Mouse (Mus musculus) activated CD4-positive, CD25-positive, alpha-beta regulatory T cell, adult 4 months (primary cell): Measurements from ENCODE around the gene Ptcra. TPM values are rescaled to one million over a fixed set of nuclear protein-coding genes. Genes with fewer than 3 reads are reported as not detected.

Experiments used
- ATAC-seq: one replicate; pipeline ENCODE4 v1.8.0; 2017
- polyA plus RNA-seq, 2 experiments: library from polyadenylated mRNA; unstranded; fragments of 100-300 nt; shearing (Covaris generic); gene quantifications; one replicate each; pipeline ENCODE4 v1.2.1; 2017

Gene Ptcra
- polyA plus RNA-seq, 2 experiments from 2014 or later = not detected

DNA sequence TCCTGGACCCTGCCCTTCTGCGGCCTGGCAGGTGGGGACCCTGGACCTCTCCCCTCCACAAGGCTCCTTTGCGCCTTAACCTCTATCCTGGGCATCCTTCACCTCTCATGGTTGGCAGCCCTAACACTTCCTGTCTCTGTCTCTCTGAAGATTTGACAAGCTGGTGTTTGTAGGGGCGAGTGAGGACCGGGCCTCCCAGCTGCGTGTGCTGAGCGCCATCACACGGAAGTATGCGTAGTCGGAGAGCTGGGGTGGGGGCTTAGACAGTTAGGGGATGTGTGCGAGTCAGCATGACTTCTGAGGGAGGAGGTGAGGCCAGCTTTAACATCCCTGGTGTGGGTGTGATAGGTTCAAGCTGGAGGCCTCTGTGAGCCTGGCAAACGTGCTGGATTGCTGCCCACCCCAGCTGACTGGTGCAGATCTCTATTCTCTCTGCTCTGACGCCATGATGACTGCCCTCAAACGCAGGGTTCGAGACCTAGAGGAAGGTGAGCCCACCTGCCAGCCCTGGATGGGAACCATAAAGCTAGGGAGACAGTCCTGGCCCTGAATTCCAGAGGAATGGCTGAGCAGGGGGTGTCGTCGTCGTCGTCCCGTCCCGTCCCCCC is 38.9 kb downstream of the Ptcra start:
- ATAC-seq = no peak

DNA sequence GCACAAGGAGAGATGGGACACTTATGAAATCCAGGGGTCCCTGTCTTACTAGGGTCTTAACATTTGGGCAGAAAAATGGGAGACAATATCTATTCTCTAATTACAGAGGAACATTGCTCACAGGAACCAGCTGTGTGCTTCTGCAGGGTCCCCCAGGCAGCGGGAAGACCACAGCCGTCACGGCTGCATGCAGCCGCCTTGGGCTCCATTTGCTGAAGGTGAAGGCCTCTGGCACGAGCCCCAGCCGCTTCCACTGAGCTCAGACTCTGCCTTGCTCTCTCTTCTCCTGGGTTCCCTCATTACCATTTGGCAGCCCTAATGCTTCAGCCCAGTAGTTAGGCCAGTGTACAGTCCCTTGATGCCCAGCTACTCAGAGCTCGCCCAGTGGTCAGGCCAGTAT is 42.4 kb downstream of the Ptcra start:
- no peak for ATAC-seq

DNA sequence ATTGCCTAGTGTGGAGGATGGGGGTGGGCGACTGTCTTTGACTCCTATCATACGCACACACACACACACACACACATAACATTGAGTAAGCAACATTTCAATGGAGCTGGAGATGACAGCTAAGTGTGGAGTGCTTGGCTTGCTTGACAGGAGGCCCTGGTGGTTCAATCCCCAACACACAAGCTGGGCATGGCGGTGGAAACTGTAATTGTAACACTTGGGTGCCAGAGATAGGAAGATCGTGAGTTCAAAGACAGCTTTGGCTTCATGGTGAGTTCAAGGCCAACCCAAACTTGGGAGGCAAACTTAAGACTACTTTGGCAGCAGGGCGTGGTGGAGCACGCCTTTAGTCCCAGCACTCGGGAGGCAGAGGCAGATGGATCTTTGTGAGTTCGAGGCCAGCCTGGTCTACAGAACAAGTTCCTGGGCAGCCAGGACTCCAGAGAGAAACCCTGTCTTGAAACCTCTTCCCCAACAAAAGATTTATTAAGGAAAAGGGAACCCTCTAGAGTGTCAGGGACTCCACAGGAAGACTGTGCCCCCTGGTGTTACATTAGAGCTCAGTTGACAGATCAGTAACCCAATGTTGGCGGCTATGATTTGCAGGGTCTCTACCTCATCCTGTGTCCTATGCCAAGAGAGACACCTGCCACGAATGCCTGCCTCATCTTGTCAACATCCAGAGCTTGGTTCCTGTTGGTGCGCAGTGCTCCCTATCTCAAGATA is 48.6 kb downstream of the Ptcra start:
- ATAC-seq = no peak

DNA sequence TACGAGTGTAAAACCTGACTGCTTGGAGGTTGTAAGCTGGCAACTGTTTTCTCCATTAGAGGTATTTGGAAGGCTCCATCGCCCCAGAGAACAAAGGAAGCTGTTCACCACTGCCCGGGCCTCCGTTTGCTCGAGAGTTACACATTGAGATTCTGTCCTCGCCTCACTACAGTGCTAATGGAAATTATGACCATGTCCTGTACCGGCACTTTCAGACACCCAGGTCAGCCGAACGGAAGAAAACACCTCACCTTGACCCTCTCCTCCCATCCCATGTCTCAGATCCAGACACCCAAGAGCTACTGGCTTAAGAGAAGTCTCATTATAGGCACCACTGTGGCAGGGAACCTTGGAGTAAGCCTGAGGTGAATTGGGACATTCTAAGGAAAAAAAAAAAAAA is 49.7 kb downstream of the Ptcra start:
- ATAC-seq = no peak

DNA sequence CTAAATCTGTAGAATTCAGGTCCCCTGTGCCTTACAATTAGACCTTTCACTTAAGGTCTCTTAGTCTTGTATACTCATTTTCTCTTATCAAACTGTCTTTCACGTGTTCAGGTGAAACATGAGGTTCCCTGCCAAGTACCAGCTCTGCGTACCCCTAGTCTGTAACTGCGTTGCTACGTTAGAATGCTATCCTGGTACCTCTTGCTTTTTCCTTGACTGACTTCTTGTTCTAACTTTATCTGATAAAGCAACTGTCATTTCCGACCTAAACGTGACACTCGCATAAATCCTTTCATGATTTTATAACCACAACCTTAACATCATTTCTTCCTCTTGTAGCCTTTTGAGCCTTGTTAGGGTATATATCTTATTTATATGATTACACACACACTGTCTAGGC is 51.1 kb downstream of the Ptcra start:
- ATAC-seq = peak; percentile 15

- ATAC-seq = peak; percentile 20
These were observed 51.8 kb downstream of the Ptcra start for GRCm38 (mm10) chr17:46711612-46712271.

GRCm38 (mm10) chr17:46710959-46711597 is 52.4 kb downstream of the Ptcra start, which contains the start of gene Pex6:
Gene Pex6, plus strand, starts transcription at chr17:46711463.
- ATAC-seq = peak; percentile 82

- no peak for ATAC-seq
These were observed 57.0 kb downstream of the Ptcra start for GRCm38 (mm10) chr17:46706375-46707089.

Other genes starting within 250 kb of the Ptcra start
- 1 to 10 TPM; 2.7 to 3.5 TPM for gene Cul9, start 217.3 kb downstream of the Ptcra start, polyA plus RNA-seq
- gene Srf, start 207.5 kb downstream of the Ptcra start, polyA plus RNA-seq = 10 to 100 TPM in 1 of 2 experiments, 1 to 10 TPM in 1; 6.3 to 10.9 TPM
- under 1 TPM in 1 of 2 experiments, not detected in 1; 0.22 TPM for gene Ptk7, start 134.2 kb downstream of the Ptcra start, polyA plus RNA-seq
- gene Klc4, start 117.7 kb downstream of the Ptcra start, polyA plus RNA-seq = 10 to 100 TPM in 1 of 2 experiments, 1 to 10 TPM in 1; 5.6 to 11.2 TPM
- gene Mrpl2, start 117.5 kb downstream of the Ptcra start, polyA plus RNA-seq = 10 to 100 TPM; 67.3 to 68.4 TPM
- 1 to 10 TPM; 2.8 to 4.1 TPM for gene Cul7, start 113.4 kb downstream of the Ptcra start, polyA plus RNA-seq
- 10 to 100 TPM; 44.0 to 48.0 TPM for gene Rrp36, start 89.4 kb downstream of the Ptcra start, polyA plus RNA-seq
- 100 to 1,000 TPM; 164 to 197 TPM for gene Mea1, start 84.9 kb downstream of the Ptcra start, polyA plus RNA-seq
- 10 to 100 TPM; 22.0 to 28.7 TPM for gene Klhdc3, start 82.8 kb downstream of the Ptcra start, polyA plus RNA-seq
- 10 to 100 TPM; 21.9 to 30.2 TPM for gene Ppp2r5d, start 58.6 kb downstream of the Ptcra start, polyA plus RNA-seq
- 1 to 10 TPM; 2.9 to 4.0 TPM for gene Pex6, start 52.2 kb downstream of the Ptcra start, polyA plus RNA-seq
- under 1 TPM; 0.54 to 0.83 TPM for gene Gnmt, start 34.5 kb downstream of the Ptcra start, polyA plus RNA-seq
- 10 to 100 TPM; 19.2 to 21.6 TPM for gene Cnpy3, start 11.5 kb downstream of the Ptcra start, polyA plus RNA-seq
- 10 to 100 TPM; 20.0 to 25.1 TPM for gene 2310039H08Rik, start 8.9 kb upstream of the Ptcra start, polyA plus RNA-seq
- gene Rpl7l1, start 19.0 kb upstream of the Ptcra start, polyA plus RNA-seq = 100 to 1,000 TPM; 144 to 146 TPM
- gene Bicral, start 94.8 kb upstream of the Ptcra start, polyA plus RNA-seq = 1 to 10 TPM; 8.3 to 8.5 TPM
- 10 to 100 TPM; 10.4 to 12.4 TPM for gene Tbcc, start 127.0 kb upstream of the Ptcra start, polyA plus RNA-seq
- not detected for gene Prph2, start 146.7 kb upstream of the Ptcra start, polyA plus RNA-seq
- 10 to 100 TPM; 14.1 to 20.1 TPM for gene Ubr2, start 246.8 kb upstream of the Ptcra start, polyA plus RNA-seq